In the genomic region with DNA sequence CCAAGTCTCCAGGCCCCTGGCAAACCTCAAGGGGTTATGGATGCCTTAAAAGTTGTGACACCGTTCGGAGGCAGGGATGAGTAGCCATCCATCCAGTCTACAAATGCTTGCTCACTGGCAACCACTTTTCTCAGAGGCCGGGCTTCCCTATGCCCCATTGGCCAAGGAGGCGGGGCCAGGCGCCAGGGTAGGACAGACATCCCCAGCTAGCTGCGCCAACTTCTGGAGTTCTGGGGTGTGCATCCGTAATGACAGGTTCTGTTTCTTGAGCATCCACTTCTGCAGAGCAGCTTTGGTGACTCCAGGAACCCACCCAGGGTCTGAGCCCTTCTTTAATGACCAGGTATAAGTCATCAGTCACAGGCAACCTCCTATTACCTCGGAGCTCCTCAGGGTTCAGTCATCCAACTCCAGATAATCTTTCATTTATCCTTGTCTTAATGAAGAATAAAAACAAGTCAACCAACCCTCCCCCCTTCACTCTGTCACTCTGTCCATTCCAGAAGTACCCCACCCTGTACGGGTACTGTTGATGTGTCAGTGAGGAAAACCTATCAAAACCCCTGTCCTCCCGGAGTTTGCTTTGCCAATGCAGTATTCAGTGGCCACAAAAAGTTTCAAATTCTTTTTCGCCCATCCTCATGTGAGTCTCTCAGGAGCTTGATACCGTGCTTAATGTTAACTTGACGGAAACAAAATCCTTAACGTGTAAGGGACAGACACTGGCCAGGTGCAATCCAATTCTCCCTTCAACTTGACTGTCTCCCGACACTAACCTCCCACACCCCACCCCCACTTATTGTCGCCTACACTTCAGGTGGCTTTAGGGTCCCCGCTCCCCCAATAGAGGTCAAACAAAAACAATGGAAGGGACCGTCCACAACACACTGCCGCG, we compare ENCODE assay signal across 9 mouse cellular contexts. TPM values are rescaled to one million over a fixed set of nuclear protein-coding genes. Genes with fewer than 3 reads are reported as not detected.
DNase-seq lines count a peak whose midpoint lies in the region; TF ChIP-seq lines count a peak whose summit lies in the region.
"Had no signal": no experiment of that assay in that cellular context is flagged by ENCODE, and none has a peak within 500 bp of the region (broad histone marks: within the 10 kb centered on the region; RNA-seq: fewer than 3 reads in every experiment).

No protein-coding gene starts in this region.

- no peaks in the 10 kb centered on the region for H3K36me3 ChIP-seq in heart, embryonic 10.5 days
- H3K36me3 ChIP-seq: G1E had no signal

- TF ChIP-seq CTCF in layer of hippocampus, adult 2 months (conservative IDR thresholded peaks at IDR 0.05), result no peak

- peak overlapping the region; percentile 68 for H3K4me3 ChIP-seq in layer of hippocampus, adult 2 months
- peak overlapping the region; percentile 83 for H3K4me3 ChIP-seq in heart, embryonic 10.5 days

- H3K27me3 ChIP-seq in heart, embryonic 10.5 days (ENCODE audit: insufficient read depth, poor library complexity, severe bottlenecking), result peaks cover 13% of the 10 kb centered on the region; the same call in 1 of the 2 replicates

- WGBS in heart, embryonic 10.5 days, result 15% methylated on average over 20 of the region's 20 CpGs

- peaks cover 29% of the 10 kb centered on the region for H3K4me1 ChIP-seq in heart, embryonic 10.5 days

- H3K9me3 ChIP-seq in heart, embryonic 10.5 days, result no peaks in the 10 kb centered on the region
- H3K9me3 ChIP-seq: G1E had no signal

- H3K27ac ChIP-seq in layer of hippocampus, adult 2 months, result peak overlapping the region; percentile 73
- H3K27ac ChIP-seq in heart, embryonic 10.5 days, result peak overlapping the region; percentile 90

- peak in 1 of 2 experiments; percentile 17 for DNase-seq in layer of hippocampus, adult 2 months (ENCODE audit: low spot score in 2 of 2)
- DNase-seq in layer of hippocampus, adult 9-10 months (ENCODE audit: low spot score), result no peak
- peak; percentile 23 to 35 for DNase-seq in cerebellum, postnatal 14 days
- DNase-seq in heart, embryonic 10.5 days (ENCODE audit: low spot score), result no peak
- DNase-seq in kidney, adult 9 months, result peak; percentile 44
- DNase-seq in lung, postnatal 14 days, result peak; percentile 69
- DNase-seq in right cerebral cortex, adult 2 months (ENCODE audit: low spot score in 2 of 2), result no peak
- DNase-seq in spleen, adult 12 weeks (ENCODE audit: low spot score), result no peak

RNA-seq across cellular contexts. Expression of a gene that starts 1.0 kb away (rescaled TPM):
- 1 to 10 TPM; 7.9 to 8.6 TPM for total RNA-seq in layer of hippocampus, adult 2 months (2021)
- polyA plus RNA-seq in heart, embryonic 10.5 days (2016; fragmentation: Nextera tagmentation; extraction: Ambion mirVana), result 3.3 and 5.3 TPM in 2 replicates
- polyA plus RNA-seq: G1E had no signal

Comparison
In these comparisons a context has a peak if more than half of its experiments do, and no peak if none do; other contexts are left out.
1. DNase-seq: peak in cerebellum, postnatal 14 days (2 of 2), kidney, adult 9 months (single experiment) and lung, postnatal 14 days (single experiment); none in layer of hippocampus, adult 9-10 months (single experiment), heart, embryonic 10.5 days (single experiment), right cerebral cortex, adult 2 months (0 of 2) and spleen, adult 12 weeks (single experiment).